Mouse (Mus musculus) neural tube, embryonic 15.5 days (tissue): ENCODE results near the gene Cd300lb. TPM values are rescaled to one million over a fixed set of nuclear protein-coding genes. Genes with fewer than 3 reads are reported as not detected.

Source experiments
- polyA plus RNA-seq: library from polyadenylated mRNA; unstranded; fragments of >200 nt; fragmentation: Nextera tagmentation; extraction: Ambion mirVana; gene quantifications from 2 replicates; pipeline ENCODE4 v1.2.1, GENCODE M21; 2015

Cd300lb gene
- polyA plus RNA-seq, 1 experiment from 2014 or later = 0.05 TPM

Other genes with a start within 250 kb of the Cd300lb start
- 1.7 and 1.9 TPM in 2 replicates for gene Dnaic2, start 207.0 kb downstream of the Cd300lb start, polyA plus RNA-seq
- 0.47 and 1.0 TPM in 2 replicates for gene Kif19a, start 169.0 kb downstream of the Cd300lb start, polyA plus RNA-seq
- gene Btbd17, start 138.4 kb downstream of the Cd300lb start, polyA plus RNA-seq = 14.8 and 21.3 TPM in 2 replicates
- not detected in 2 replicates for gene Gpr142, start 135.5 kb downstream of the Cd300lb start, polyA plus RNA-seq
- gene Gprc5c, start 83.2 kb downstream of the Cd300lb start, polyA plus RNA-seq = 8.8 and 12.0 TPM in 2 replicates
- 0.59 and 1.3 TPM in 2 replicates for gene Cd300a, start 44.3 kb downstream of the Cd300lb start, polyA plus RNA-seq
- gene Cd300c, start 34.8 kb upstream of the Cd300lb start, polyA plus RNA-seq = not detected in 2 replicates
- gene Cd300ld, start 55.5 kb upstream of the Cd300lb start, polyA plus RNA-seq = 0.19 TPM in 1 of 2 replicates, not detected in the other
- gene Cd300c2, start 67.5 kb upstream of the Cd300lb start, polyA plus RNA-seq = 2.0 and 2.2 TPM in 2 replicates
- gene Cd300ld2, start 81.8 kb upstream of the Cd300lb start, polyA plus RNA-seq = not detected in 2 replicates
- gene Cd300ld4, start 92.6 kb upstream of the Cd300lb start, polyA plus RNA-seq = not detected in 2 replicates
- gene Cd300ld5, start 103.4 kb upstream of the Cd300lb start, polyA plus RNA-seq = not detected in 2 replicates
- gene Cd300ld3, start 114.0 kb upstream of the Cd300lb start, polyA plus RNA-seq = not detected in 2 replicates
- gene Cd300e, start 127.8 kb upstream of the Cd300lb start, polyA plus RNA-seq = 0.06 TPM in 1 of 2 replicates, not detected in the other
- gene Rab37, start 157.0 kb upstream of the Cd300lb start, polyA plus RNA-seq = 0.93 and 4.3 TPM in 2 replicates
- gene Cd300lf, start 199.6 kb upstream of the Cd300lb start, polyA plus RNA-seq = 0.20 and 0.27 TPM in 2 replicates
- gene Slc9a3r1, start 229.0 kb upstream of the Cd300lb start, polyA plus RNA-seq = 45.5 and 80.6 TPM in 2 replicates